Mouse (Mus musculus): ENCODE results near the gene Frem2.

Frem2 gene

GRCm38 (mm10) chr3:53656878-53657561 lies at the start of gene Frem2:
Gene Frem2, minus strand, starts transcription at chr3:53657355.
- peak in 1 of 2 experiments; percentile 57 for DNase-seq (ENCODE audit: low spot score in 2 of 2)

GRCm38 (mm10) chr3:53705992-53706495 lies 48.9 kb upstream of the Frem2 start:
- no peak for DNase-seq (ENCODE audit: low spot score in 2 of 2)

- no peak for DNase-seq (ENCODE audit: low spot score in 2 of 2)
Measured at GRCm38 (mm10) chr3:53703126-53703505, 46.0 kb upstream of the Frem2 start.

DNA sequence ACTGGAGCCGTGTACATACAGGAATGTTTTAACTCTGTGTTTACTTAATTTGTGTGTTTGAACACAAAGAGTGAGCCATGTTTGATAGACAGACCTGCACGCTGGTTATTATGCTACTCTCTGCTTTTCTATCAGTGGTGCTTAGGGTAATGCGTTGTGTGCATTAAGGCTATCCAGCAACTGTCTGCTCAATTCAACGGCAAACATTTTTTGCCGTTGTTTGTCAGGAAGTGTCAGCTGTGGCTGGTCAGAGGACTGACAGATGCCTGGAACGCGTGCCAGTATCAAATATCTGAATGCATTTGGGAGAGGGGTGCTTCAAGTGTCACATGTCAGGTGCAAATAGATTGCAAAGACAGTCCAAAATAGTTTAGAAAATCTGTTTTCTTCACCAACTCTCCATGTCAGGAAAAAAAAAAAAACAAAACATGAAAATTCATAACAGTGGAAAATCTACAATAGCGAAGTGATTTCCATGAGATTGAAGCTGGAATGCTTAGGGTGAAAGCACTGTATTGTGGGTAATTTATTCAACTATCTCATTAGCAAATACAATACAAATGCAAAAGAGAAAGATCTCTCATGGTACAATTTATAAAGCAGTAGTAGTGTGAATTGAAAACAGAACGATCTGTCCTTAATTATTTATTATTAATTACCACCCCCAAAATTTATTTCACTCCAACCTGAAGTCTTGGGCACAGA lies 45.4 kb upstream of the Frem2 start:
- no peak for DNase-seq (ENCODE audit: low spot score in 2 of 2)

GRCm38 (mm10) chr3:53701940-53702339 lies 44.8 kb upstream of the Frem2 start:
- DNase-seq (ENCODE audit: low spot score in 2 of 2), result no peak

- DNase-seq (ENCODE audit: low spot score in 2 of 2), result no peak
Measured at GRCm38 (mm10) chr3:53687776-53688175, 30.6 kb upstream of the Frem2 start.

GRCm38 (mm10) chr3:53682244-53682643 lies 25.1 kb upstream of the Frem2 start:
- DNase-seq (ENCODE audit: low spot score in 2 of 2), result no peak

DNA sequence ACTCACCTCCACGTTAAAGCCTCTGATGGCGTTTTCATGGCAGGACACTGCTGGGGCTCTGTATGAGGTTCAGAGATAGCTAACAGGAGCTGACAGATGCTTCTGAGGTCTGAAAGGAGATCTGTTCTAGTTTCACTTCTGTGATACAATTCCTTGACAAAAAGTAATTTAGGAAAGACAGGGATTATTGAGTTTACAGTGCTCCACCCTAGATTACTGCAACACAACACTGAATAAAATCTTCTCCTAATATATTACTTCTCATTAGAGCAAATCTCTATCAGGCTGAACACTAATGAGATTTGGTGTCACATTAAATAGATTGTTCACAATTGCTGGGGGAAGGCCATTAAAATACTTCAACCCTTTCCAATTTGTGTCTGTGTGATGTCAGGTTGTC lies 23.7 kb upstream of the Frem2 start:
- no peak for DNase-seq (ENCODE audit: low spot score in 2 of 2)

DNA sequence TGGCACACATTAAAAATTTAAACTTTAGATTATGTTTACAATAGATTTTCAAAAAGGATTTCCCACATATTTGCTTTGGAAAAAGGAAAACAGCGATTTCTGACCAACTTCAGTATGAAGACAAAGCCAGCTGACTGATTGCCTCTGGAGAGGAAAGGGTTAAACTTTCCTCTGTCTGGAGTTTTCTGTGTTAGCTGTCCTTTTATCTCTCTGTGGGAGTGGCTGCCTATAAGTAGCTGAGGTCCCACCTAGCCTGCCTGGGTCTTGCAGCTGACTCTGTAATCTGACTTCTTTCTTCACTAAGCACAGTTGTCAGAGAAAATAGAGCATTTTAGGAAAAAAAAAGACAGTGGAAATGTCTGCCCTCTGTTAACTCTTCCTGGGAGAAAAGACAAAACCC lies 17.1 kb upstream of the Frem2 start:
- DNase-seq (ENCODE audit: low spot score in 2 of 2), result no peak

GRCm38 (mm10) chr3:53669736-53670135 lies 12.6 kb upstream of the Frem2 start:
- no peak for DNase-seq (ENCODE audit: low spot score in 2 of 2)

GRCm38 (mm10) chr3:53657744-53658534 lies 784 bp upstream of the Frem2 start:
- DNase-seq (ENCODE audit: low spot score in 2 of 2), result peak in 1 of 2 experiments; percentile 21

DNA sequence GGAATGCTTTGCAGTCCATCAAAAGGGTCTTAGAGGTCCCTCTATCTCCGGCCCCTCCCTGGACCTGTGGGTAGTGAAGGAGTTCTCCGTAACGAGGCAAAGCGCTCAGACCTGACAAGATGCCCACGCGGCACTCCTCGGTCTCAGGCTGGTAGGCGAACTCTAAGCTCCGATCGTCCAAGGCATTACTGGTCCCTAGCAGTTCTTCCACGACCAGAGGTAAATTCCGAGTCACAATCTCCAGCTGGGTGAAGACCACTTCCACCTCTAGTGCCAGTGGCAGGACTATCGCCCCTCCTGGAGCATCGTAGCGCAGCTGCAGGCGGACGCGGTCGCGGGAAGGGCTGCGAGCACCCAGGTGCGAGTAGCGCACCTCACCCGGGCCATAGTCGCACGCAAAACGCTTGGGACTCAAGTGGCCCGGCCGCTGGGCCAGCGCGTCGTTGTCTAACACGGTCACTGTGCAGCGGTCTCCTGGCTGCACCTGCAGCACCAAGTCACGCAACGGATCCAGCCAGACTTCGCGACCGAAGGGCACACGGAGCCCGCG lies 752 bp downstream of the Frem2 start:
- DNase-seq (ENCODE audit: low spot score in 2 of 2), result no peak

DNA sequence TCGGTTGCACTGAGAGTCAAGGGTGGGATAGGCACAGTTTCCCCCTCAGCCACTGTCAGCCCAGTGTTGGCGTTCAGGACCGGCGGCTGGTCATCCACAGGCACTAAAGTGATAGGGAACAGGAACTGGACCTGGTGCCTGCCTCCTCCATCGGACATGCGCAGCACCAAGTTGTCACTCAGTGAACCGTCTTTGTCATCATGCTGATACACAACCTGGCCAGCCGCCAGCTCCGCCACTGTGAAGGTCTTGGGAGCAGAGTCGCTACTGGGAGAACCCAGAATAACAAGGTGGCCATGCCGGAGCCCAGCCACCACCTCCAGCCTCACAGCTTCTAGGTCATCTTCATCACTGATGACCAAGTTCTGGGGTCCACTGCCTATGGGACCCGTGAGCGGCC lies 1.8 kb downstream of the Frem2 start:
- no peak for DNase-seq (ENCODE audit: low spot score in 2 of 2)

DNA sequence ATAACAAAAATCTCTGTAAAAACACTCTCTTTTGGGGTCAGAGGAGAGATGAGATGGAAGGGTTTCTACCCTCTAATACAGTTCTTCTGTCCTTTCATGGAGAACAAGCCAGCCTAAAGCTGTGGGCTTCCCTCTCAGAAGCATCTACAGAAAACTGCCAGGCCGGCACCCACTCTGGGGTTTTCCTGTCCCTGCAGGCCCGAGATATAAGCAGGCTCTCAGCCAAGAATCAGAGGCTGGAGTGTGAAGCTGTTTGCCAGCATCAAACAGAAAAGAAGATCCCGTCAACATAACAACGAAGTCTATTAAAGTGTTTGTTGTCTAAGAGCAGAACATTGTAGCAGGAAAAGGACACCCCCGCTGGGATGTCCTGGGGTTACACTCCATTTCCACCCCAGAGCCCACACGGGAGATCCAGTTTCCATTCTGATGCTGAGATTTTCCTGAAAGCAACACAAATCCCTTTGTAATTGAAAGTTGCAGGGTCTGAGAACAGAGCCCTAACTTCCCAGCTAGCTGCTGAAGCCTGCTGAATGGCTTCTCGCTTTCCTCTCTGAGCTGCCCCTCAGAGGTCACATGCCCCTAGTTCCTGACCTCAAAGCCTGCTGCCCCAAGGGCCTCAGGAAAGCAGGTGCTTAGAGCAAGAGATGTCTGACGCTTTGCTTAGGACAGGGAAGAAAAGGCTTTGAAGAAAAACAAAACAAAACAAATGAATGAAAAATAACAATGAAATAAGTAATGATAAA lies 7.0 kb downstream of the Frem2 start:
- no peak for DNase-seq (ENCODE audit: low spot score in 2 of 2)

DNA sequence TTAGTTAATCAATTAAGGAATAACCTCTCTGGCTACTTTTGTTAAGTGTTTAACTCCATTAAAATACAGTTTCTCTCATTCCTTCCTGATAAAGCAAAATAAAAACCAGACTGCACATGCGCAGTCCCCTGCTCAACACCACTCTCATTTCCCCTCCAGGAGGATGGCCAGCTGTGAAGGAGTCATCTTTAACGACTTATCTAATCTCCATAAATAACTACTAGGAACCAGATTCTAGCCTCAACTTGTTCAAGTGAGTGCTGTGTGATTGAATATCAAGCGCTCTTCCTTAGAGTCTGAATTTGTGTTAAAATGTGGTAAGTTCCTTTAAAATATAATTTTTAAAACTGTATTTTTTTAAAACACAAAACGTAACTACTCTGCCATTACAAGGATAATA lies 7.7 kb downstream of the Frem2 start:
- DNase-seq (ENCODE audit: low spot score in 2 of 2), result no peak

DNA sequence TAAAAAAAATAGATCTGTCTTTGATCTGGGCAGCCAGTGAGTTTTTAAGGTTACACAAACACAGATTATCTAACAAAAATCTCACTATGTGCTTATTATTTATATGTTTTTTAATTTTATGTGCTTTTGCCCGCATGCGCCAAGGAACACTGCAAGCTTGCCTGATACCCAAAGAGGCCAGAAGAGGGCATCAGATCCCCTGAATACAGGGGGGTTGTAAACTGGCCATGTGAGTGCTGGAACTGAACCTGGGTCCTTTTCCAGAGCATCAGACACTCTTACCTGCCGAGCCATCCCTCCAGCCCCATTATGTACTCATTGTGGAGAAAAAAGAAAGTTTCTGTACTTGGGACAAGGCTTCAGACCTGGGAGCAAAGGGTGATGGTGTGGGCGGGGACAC lies 8.3 kb downstream of the Frem2 start:
- no peak for DNase-seq (ENCODE audit: low spot score in 2 of 2)

- DNase-seq (ENCODE audit: low spot score in 2 of 2), result no peak
Measured at GRCm38 (mm10) chr3:53635948-53636347, 21.2 kb downstream of the Frem2 start.

DNA sequence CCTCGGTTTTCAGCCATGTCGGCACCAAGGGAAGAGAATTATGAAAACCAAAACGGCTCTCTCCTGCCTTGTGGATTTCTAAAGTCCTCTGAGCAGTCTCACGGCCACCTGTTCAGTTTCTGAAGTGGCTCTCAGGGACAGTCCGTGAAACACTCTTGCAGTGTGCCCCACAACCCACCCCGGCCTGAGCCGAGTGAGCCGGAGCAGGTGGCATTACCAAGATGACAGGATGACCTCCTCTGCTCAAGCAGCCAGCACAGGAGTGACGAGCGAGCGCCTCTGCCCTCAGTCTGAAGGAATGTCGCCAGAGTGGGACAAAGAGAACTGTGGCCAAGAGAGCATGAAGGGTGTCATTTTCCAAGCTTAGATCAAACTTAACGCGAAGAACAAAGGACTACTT lies 26.0 kb downstream of the Frem2 start:
- DNase-seq (ENCODE audit: low spot score in 2 of 2), result no peak

DNA sequence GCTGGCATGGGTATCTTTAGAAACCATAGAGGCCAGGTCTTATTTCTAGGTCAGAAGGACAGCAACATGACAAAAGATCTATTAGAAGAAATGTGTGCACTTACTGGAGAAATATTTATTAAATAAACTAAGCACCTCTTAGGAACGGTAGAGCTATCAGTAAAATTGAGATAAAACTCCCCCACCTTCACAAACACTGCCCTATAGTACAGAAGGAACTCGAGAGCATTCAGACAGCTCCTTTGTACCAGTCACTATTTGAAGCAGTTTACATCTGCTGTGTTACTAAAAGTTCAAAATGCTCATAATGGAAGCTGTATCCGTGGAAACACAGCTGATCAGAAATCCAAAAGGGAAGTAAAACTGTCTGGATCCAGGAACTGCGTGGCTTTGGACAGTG lies 26.5 kb downstream of the Frem2 start:
- no peak for DNase-seq (ENCODE audit: low spot score in 2 of 2)

GRCm38 (mm10) chr3:53629966-53630365 lies 27.2 kb downstream of the Frem2 start:
- no peak for DNase-seq (ENCODE audit: low spot score in 2 of 2)

GRCm38 (mm10) chr3:53623222-53623621 lies 33.9 kb downstream of the Frem2 start:
- no peak for DNase-seq (ENCODE audit: low spot score in 2 of 2)

- DNase-seq (ENCODE audit: low spot score in 2 of 2), result no peak
Measured at GRCm38 (mm10) chr3:53620978-53621377, 36.2 kb downstream of the Frem2 start.

All from frontal cortex, postnatal 14 days (tissue).